Mouse (Mus musculus): ENCODE data around the gene Gm33543. TPM values are rescaled to one million over a fixed set of nuclear protein-coding genes. Genes with fewer than 3 reads are reported as not detected.

Gm33543 gene
- polyA plus RNA-seq, 1 experiment from 2014 or later = not detected

GRCm38 (mm10) chr10:95774001-95774628 lies 68.6 kb downstream of the Gm33543 start:
- ATAC-seq (ENCODE audit: extremely low read depth, insufficient number of reproducible peaks, low FRiP score, low TSS enrichment) = no peak
- Histone ChIP-seq H3K4me3 (no peak overlapping the region), H3K9me3 (0 out of 2 replicates have a peak, but pooled peaks cover 7% of the 10 kb centered on the region), H3K4me1 (peaks cover 35% of the 10 kb centered on the region), H3K27ac (replicated peaks) (peak overlapping the region; percentile 68), H3K27me3 (replicated peaks) (peaks cover 7% of the 10 kb centered on the region), H3K9ac (no peak overlapping the region), H3K36me3 (no peaks in the 10 kb centered on the region), H3K4me2 (peak overlapping the region; percentile 44)
- WGBS = 51% methylated on average over 9 of the region's 9 CpGs

Other genes starting within 250 kb of the Gm33543 start
- gene Anapc15-ps, start 169.5 kb downstream of the Gm33543 start, polyA plus RNA-seq (2015; fragmentation: Nextera tagmentation; extraction: Ambion mirVana) = not detected in 2 replicates
- gene Eea1, start 97.7 kb upstream of the Gm33543 start, polyA plus RNA-seq (2015; fragmentation: Nextera tagmentation; extraction: Ambion mirVana) = 15.9 and 17.6 TPM in 2 replicates